Mouse (Mus musculus) lung, adult 2 months (tissue): ENCODE results near the gene Top3b. TPM values are rescaled to one million over a fixed set of nuclear protein-coding genes. Genes with fewer than 3 reads are reported as not detected.
"Not testable (repeated sequence)": the region's sequence is repeated elsewhere in the genome, so short reads cannot be mapped to it uniquely, and the experiment has no call there.

ENCODE experiments used
- DNase-seq: peaks from one replicate; pipeline ENCODE4 v3.0.0; 2022
- H3K4me1 ChIP-seq: fragments of 200-500 bp; 2 replicates; pipeline ENCODE4 v1.6.1; 2011; ENCODE audit warnings: low read length; ENCODE audit not compliant: control insufficient read depth, insufficient read depth
- H3K4me3 ChIP-seq: fragments of 200-500 bp; replicated peaks from 2 replicates; pipeline ENCODE3; 2011; ENCODE audit warnings: low read depth, mild to moderate bottlenecking, control low read depth, low read length; ENCODE audit errors: extremely low read depth
- CTCF ChIP-seq: fragments of 200-500 bp; IDR thresholded peaks from 2 replicates; pipeline ENCODE4 v1.5.1; 2011; ENCODE audit warnings: mild to moderate bottlenecking, low read length, control low read depth; ENCODE audit not compliant: insufficient read depth
- POLR2A ChIP-seq: fragments of 200-500 bp; IDR thresholded peaks from 2 replicates; pipeline ENCODE4 v1.6.1; 2011; ENCODE audit warnings: low read depth, mild to moderate bottlenecking, control low read depth, low read length, borderline replicate concordance; ENCODE audit errors: extremely low read depth
- WGBS: fragments of 180-500 bp; shearing (Covaris S2); methylation state at CpG from one replicate; pipeline ENCODE4 v1.1.7; 2018; 5-methylcytosine and 5-hydroxymethylcytosine counted together
- polyA plus RNA-seq: library from polyadenylated mRNA; depleted of rRNA; stranded (reverse); fragments of >200 nt; gene quantifications from 2 replicates; pipeline ENCODE4 v1.2.3, GENCODE M21; 2012; rRNA removed

Gene Top3b
- polyA plus RNA-seq: 57.2 and 74.8 TPM in 2 replicates

GRCm38 (mm10) chr16:16870617-16871331 is at the start of gene Top3b, which contains the start of gene Vpreb1:
Gene Top3b (plus strand): TSS chr16:16870736.
Gene Vpreb1 (minus strand): TSS chr16:16870843.
- TF ChIP-seq POLR2A (peak; percentile 79; the same call in 1 of the 2 replicates), CTCF (0 out of 2 replicates have a peak, but pooled peaks have one; percentile 10)
- WGBS: under 1% methylated on average over 48 of the region's 49 CpGs

DNA sequence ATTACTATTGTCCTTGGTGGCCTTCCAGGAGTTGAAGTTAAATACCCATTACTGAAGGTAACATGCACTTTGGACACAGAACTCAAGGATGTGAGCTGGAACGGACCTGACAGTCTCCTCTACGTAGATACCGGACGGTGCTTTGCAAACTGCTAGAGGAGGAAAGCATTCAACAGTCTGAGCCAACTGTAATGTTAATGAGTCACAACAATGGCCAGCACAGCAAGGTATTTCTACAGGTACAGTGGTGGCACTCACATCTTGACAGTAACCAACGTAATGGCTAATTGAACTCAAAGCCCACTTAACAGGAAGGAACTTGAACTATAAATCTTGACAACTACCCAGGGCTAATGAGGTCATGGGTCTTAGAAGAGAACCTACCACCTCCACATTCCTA is 45.1 kb upstream of the Top3b start:
- Histone ChIP-seq H3K4me3 (no peak overlapping the region), H3K4me1 (peaks cover 5% of the 10 kb centered on the region)
- 57% methylated on average over 5 of the region's 5 CpGs for WGBS
- DNase-seq: no peak
- no peak for TF ChIP-seq CTCF
- TF ChIP-seq POLR2A: no peak

More at GRCm38 (mm10) chr16:16870617-16871331, at the start of gene Top3b, which contains the start of gene Vpreb1:
- DNase-seq: peak; percentile 80
- peaks cover 2% of the 10 kb centered on the region; the same call in 1 of the 2 replicates for H3K4me1 ChIP-seq
- peak within 1 kb of the TSS; percentile 96 for H3K4me3 ChIP-seq

DNA sequence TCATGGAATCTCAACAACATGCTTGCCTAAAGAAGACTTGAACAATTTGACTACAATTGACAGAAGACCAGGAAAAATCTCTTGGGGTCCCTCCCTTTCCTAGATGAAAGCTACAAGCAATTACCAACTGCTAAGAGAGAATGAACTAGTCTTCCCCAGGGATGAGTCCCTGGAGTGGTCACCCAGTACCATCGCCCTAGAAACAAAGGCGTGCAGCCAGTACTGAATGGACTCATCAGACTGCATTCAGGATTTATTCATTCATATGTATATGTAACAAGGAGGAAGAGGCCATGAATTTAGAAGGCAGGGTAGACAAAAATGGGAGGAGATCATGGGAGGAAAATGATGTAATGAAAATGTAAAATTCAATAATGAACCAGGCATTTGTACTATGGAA is 44.3 kb upstream of the Top3b start:
- DNase-seq: no peak
- no peak overlapping the region for H3K4me3 ChIP-seq
- WGBS: 91% methylated on average over 2 of the region's 2 CpGs
- TF ChIP-seq CTCF (no peak), POLR2A (no peak)
- H3K4me1 ChIP-seq: peaks cover 5% of the 10 kb centered on the region

DNA sequence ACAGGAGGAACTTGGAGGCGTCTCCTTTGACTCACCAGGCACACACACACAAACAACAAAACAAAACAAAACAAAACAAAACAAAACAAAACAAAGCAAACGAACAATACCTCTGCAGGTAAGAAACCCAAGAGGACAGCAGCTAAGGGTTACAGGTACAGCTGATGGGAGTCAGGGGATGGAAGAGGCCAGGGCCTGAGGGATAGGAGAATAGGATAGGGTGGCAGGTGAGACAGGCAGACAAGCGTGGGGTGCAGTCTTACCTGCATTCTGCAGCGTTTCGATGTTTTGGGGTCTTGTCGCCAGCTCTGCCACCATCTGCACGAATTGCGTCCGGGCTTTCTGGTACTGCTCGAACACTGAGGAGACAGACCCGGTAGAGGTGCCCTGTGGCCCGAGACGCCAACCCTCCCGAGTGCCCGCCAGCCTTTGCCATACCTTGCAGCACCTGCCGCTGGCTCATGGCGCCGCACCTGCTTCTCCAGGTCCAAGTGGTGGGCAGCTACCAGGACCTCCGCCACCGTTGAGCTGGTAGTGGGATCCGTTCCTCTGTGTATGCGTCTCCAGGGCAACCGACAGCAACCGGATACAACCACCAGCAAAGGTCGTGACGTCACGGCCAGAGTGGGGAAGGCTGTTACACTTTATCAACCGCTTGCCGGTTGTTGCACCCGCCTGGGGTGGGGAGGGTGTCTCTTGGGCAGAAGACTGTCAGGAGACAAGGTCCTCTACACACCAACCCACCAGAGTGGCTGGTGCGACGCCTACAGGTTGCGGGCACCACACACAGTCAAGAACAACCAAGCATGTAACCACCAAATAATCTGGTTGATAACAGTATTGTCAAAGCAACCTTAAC is 41.5 kb upstream of the Top3b start, which contains the start of gene Spag6l:
Spag6l (minus strand) TSS at position 700 of the 859 bp plus-strand sequence.
- WGBS: 6% methylated on average over 33 of the region's 33 CpGs
- Histone ChIP-seq H3K4me1 (peaks cover 5% of the 10 kb centered on the region), H3K4me3 (peak within 1 kb of the TSS; percentile 36)
- peak; percentile 16 for DNase-seq
- no peak for TF ChIP-seq POLR2A
- 0 out of 2 replicates have a peak, but pooled peaks have one; percentile 16 for TF ChIP-seq CTCF

DNA sequence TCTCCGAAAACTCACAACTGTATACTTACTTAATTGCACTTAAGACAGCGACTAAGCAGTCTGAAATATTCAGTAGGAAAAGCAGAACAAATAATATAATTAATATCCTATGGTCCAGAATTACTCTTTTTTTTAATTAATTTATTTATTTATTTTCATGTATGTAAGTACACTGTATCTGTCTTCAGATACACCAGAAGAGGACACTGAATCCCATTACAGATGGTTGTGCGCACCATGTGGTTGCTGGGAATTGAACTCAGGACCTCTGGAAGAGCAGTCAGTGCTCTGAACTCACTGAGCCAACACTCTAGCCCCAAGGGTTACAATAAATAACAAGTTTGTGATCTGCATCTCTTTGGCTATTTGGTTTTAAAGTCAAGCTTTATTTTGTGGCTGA is 40.9 kb upstream of the Top3b start:
- no peak for DNase-seq
- no peak for TF ChIP-seq CTCF
- no peak for TF ChIP-seq POLR2A
- WGBS: 89% methylated on average over 3 of the region's 3 CpGs
- H3K4me1 ChIP-seq: peaks cover 5% of the 10 kb centered on the region
- H3K4me3 ChIP-seq: no peak overlapping the region

GRCm38 (mm10) chr16:16849196-16849595 is 21.3 kb upstream of the Top3b start:
- Histone ChIP-seq H3K4me1 (no peaks in the 10 kb centered on the region), H3K4me3 (no peak overlapping the region)
- DNase-seq: no peak
- no peak for TF ChIP-seq CTCF
- TF ChIP-seq POLR2A: no peak

- 86% methylated on average over 3 of the region's 3 CpGs for WGBS
- no peak overlapping the region for H3K4me3 ChIP-seq
- TF ChIP-seq CTCF: no peak
- no peak for TF ChIP-seq POLR2A
Observed at GRCm38 (mm10) chr16:16852411-16852810, 18.1 kb upstream of the Top3b start.

DNA sequence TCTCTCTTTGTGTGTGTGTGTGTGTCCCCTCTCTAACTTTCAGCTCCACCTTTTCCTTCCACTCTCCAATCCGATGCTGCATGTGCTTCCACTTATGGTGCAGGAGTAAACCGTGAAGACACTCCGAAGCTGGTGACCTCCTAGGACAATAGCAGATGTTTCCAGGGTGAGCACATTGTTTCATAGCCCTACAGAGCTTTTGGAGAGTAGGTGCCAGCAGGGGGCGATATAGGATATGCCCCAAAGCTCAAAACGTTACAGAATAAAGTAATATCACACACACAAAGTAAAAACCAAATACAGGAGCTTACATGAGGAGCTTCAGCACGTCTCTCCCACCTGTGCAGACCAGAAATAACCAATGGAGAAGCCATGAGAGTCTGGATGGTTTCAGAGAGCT is 15.7 kb upstream of the Top3b start:
- TF ChIP-seq POLR2A (no peak), CTCF (peak; percentile 36; the same call in 1 of the 2 replicates)
- peak; percentile 70 for DNase-seq
- 13% methylated on average over 6 of the region's 6 CpGs for WGBS
- Histone ChIP-seq H3K4me3 (no peak overlapping the region), H3K4me1 (no peaks in the 10 kb centered on the region)

More at GRCm38 (mm10) chr16:16852411-16852810, 18.1 kb upstream of the Top3b start:
- no peak for DNase-seq
- no peaks in the 10 kb centered on the region for H3K4me1 ChIP-seq

DNA sequence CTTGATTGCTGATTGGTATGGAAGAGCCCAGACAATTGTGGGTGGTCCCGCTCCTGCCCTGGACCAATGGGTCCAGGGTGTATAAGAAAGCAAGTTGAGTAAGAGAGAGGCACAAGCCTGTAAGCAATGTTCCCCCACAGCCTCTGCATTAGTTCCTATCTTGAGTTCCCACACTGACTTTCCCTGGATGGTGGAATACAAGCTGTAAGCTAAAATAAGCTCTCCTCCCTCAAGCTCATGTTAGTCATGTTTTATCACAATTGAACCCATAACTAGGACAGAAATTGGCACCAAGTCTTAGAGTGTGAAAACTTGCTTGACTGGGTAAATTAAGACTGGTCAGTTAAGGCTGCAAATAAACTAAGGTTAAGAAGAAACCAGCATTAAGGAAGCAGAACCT is 15.0 kb upstream of the Top3b start:
- WGBS: 96% methylated on average over 1 of the region's 1 CpGs
- Histone ChIP-seq H3K4me1 (no peaks in the 10 kb centered on the region), H3K4me3 (no peak overlapping the region)
- no peak for DNase-seq
- TF ChIP-seq POLR2A (no peak), CTCF (no peak)

DNA sequence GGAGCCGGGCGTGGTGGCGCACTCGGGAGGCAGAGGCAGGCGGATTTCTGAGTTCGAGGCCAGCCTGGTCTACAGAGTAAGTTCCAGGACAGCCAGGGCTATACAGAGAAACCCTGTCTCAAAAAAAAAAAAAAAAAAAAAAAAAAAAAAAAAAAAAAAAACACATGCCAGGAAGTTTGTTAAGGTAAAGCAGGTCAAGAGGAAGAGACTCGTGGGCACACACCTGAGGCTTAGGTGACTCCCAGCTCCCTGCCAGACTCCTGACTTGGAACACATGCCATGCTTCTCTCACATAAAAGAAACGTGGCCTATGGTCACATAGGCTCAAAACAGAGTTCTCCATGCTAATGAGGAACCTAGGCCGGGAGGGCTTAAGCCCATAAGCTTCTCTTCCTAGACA is 14.5 kb upstream of the Top3b start:
- 77% methylated on average over 9 of the region's 9 CpGs for WGBS
- DNase-seq, H3K4me1 ChIP-seq, H3K4me3 ChIP-seq: not testable (repeated sequence)
